Mouse (Mus musculus) neural tube, embryonic 15.5 days (tissue): ENCODE data around the gene Slc48a1. TPM values are rescaled to one million over a fixed set of nuclear protein-coding genes. Genes with fewer than 3 reads are reported as not detected.

ENCODE experiments used
- ATAC-seq: fragments of 200-750 bp; cut with Nextera tagmentation; 2 replicates; pipeline ENCODE4 v1.8.0; 2017; ENCODE audit warnings: mild to moderate bottlenecking, moderate TSS enrichment, moderate library complexity; ENCODE audit not compliant: low FRiP score
- H3K27ac ChIP-seq: fragments of 300-500 bp; sonication (generic); replicated peaks from 2 replicates; pipeline ENCODE4 v1.5.1; 2015; ENCODE audit warnings: mild to moderate bottlenecking, inconsistent platforms
- H3K27me3 ChIP-seq: fragments of 300-500 bp; sonication (generic); replicated peaks from 2 replicates; pipeline ENCODE4 v1.6.1; 2015; ENCODE audit warnings: inconsistent platforms
- H3K36me3 ChIP-seq: fragments of 300-500 bp; sonication (generic); 2 replicates; pipeline ENCODE4 v1.6.1; 2015; ENCODE audit warnings: inconsistent platforms
- H3K4me1 ChIP-seq: fragments of 300-500 bp; sonication (generic); 2 replicates; pipeline ENCODE4 v1.6.1; 2015; ENCODE audit warnings: inconsistent platforms
- H3K4me2 ChIP-seq: fragments of 300-500 bp; sonication (generic); 2 replicates; pipeline ENCODE4 v1.6.1; 2015; ENCODE audit warnings: inconsistent platforms, mild to moderate bottlenecking, moderate library complexity
- H3K4me3 ChIP-seq: fragments of 300-500 bp; sonication (generic); replicated peaks from 2 replicates; pipeline ENCODE4 v1.5.1; 2015; ENCODE audit warnings: mild to moderate bottlenecking, inconsistent platforms
- H3K9ac ChIP-seq: fragments of 300-500 bp; sonication (generic); replicated peaks from 2 replicates; pipeline ENCODE4 v1.6.1; 2015; ENCODE audit warnings: mild to moderate bottlenecking, inconsistent platforms
- H3K9me3 ChIP-seq: fragments of 300-500 bp; sonication (generic); replicated peaks from 2 replicates; pipeline ENCODE4 v1.6.1; 2016; ENCODE audit warnings: inconsistent platforms
- WGBS: fragments of 180-500 bp; shearing (Covaris S2); methylation state at CpG from one replicate; pipeline ENCODE4 v1.1.7; 2015; ENCODE audit warnings: mixed read lengths; 5-methylcytosine and 5-hydroxymethylcytosine counted together
- polyA plus RNA-seq: library from polyadenylated mRNA; unstranded; fragments of >200 nt; fragmentation: Nextera tagmentation; extraction: Ambion mirVana; gene quantifications from 2 replicates; pipeline ENCODE4 v1.2.1, GENCODE M21; 2015

The Slc48a1 gene
- polyA plus RNA-seq, 1 experiment from 2014 or later: 101 TPM

- H3K4me3 ChIP-seq: no peak overlapping the region
- no peak for ATAC-seq
- H3K27me3 ChIP-seq: no peaks in the 10 kb centered on the region
- H3K4me2 ChIP-seq: no peak overlapping the region
- no peaks in the 10 kb centered on the region for H3K9me3 ChIP-seq
- 83% methylated on average over 9 of the region's 9 CpGs for WGBS
- H3K9ac ChIP-seq: no peak overlapping the region
- peaks cover 48% of the 10 kb centered on the region for H3K4me1 ChIP-seq
- H3K27ac ChIP-seq: peak overlapping the region; percentile 65; the same call in 1 of the 2 replicates
- H3K36me3 ChIP-seq: peaks cover 36% of the 10 kb centered on the region
Measured at GRCm38 (mm10) chr15:97811307-97811706, 33.0 kb downstream of the Slc48a1 start.

GRCm38 (mm10) chr15:97812126-97812525 is 33.8 kb downstream of the Slc48a1 start:
- H3K27ac ChIP-seq: peak overlapping the region; percentile 65
- peak; percentile 42 for ATAC-seq
- 0 out of 2 replicates have a peak overlapping the region, but pooled peaks have one; percentile 10 for H3K9ac ChIP-seq
- H3K4me3 ChIP-seq: no peak overlapping the region
- 39% methylated on average over 6 of the region's 6 CpGs for WGBS
- no peaks in the 10 kb centered on the region for H3K9me3 ChIP-seq
- peaks cover 28% of the 10 kb centered on the region for H3K36me3 ChIP-seq
- peaks cover 48% of the 10 kb centered on the region for H3K4me1 ChIP-seq
- no peak overlapping the region for H3K4me2 ChIP-seq
- H3K27me3 ChIP-seq: no peaks in the 10 kb centered on the region

- 44% methylated on average over 7 of the region's 7 CpGs for WGBS
- no peak overlapping the region for H3K4me2 ChIP-seq
- no peak overlapping the region for H3K4me3 ChIP-seq
- no peak overlapping the region for H3K9ac ChIP-seq
- H3K9me3 ChIP-seq: no peaks in the 10 kb centered on the region
- H3K4me1 ChIP-seq: peaks cover 48% of the 10 kb centered on the region
- H3K27ac ChIP-seq: peak overlapping the region; percentile 65
- ATAC-seq: 0 out of 2 replicates have a peak, but pooled peaks have one; percentile 1
- H3K27me3 ChIP-seq: no peaks in the 10 kb centered on the region
- H3K36me3 ChIP-seq: peaks cover 21% of the 10 kb centered on the region
Measured at GRCm38 (mm10) chr15:97812875-97813274, 34.6 kb downstream of the Slc48a1 start.

- no peak for ATAC-seq
- Histone ChIP-seq H3K9ac (0 out of 2 replicates have a peak overlapping the region, but pooled peaks have one; percentile 14), H3K36me3 (peaks cover 14% of the 10 kb centered on the region), H3K4me3 (no peak overlapping the region), H3K27ac (peak overlapping the region; percentile 60; the same call in 1 of the 2 replicates), H3K4me1 (peaks cover 50% of the 10 kb centered on the region), H3K9me3 (no peaks in the 10 kb centered on the region), H3K27me3 (no peaks in the 10 kb centered on the region), H3K4me2 (no peak overlapping the region)
- WGBS: 59% methylated on average over 21 of the region's 21 CpGs
Measured at GRCm38 (mm10) chr15:97813452-97814204, 35.3 kb downstream of the Slc48a1 start.

GRCm38 (mm10) chr15:97814703-97815102 is 36.4 kb downstream of the Slc48a1 start:
- Histone ChIP-seq H3K4me2 (no peak overlapping the region), H3K9ac (no peak overlapping the region), H3K36me3 (peaks cover 6% of the 10 kb centered on the region), H3K27ac (no peak overlapping the region), H3K4me3 (no peak overlapping the region), H3K27me3 (no peaks in the 10 kb centered on the region), H3K4me1 (peaks cover 53% of the 10 kb centered on the region), H3K9me3 (no peaks in the 10 kb centered on the region)
- ATAC-seq: no peak
- 64% methylated on average over 5 of the region's 5 CpGs for WGBS

- Histone ChIP-seq H3K4me1 (peaks cover 54% of the 10 kb centered on the region), H3K36me3 (peaks cover 5% of the 10 kb centered on the region), H3K4me2 (no peak overlapping the region), H3K9me3 (no peaks in the 10 kb centered on the region), H3K27me3 (no peaks in the 10 kb centered on the region), H3K4me3 (no peak overlapping the region), H3K9ac (no peak overlapping the region), H3K27ac (no peak overlapping the region)
- no peak for ATAC-seq
- WGBS: 95% methylated on average over 4 of the region's 4 CpGs
Measured at GRCm38 (mm10) chr15:97815254-97815653, 36.9 kb downstream of the Slc48a1 start.

GRCm38 (mm10) chr15:97816199-97816994 is 38.1 kb downstream of the Slc48a1 start:
- ATAC-seq: no peak
- H3K27ac ChIP-seq: no peak overlapping the region
- H3K9ac ChIP-seq: no peak overlapping the region
- no peaks in the 10 kb centered on the region for H3K9me3 ChIP-seq
- H3K4me3 ChIP-seq: no peak overlapping the region
- H3K4me2 ChIP-seq: no peak overlapping the region
- peaks cover 52% of the 10 kb centered on the region for H3K4me1 ChIP-seq
- no peaks in the 10 kb centered on the region for H3K36me3 ChIP-seq
- no peaks in the 10 kb centered on the region for H3K27me3 ChIP-seq
- 90% methylated on average over 17 of the region's 17 CpGs for WGBS

GRCm38 (mm10) chr15:97819937-97820336 is 41.6 kb downstream of the Slc48a1 start:
- Histone ChIP-seq H3K4me1 (peaks cover 53% of the 10 kb centered on the region), H3K27me3 (no peaks in the 10 kb centered on the region), H3K36me3 (no peaks in the 10 kb centered on the region), H3K9me3 (no peaks in the 10 kb centered on the region), H3K4me3 (no peak overlapping the region), H3K27ac (0 out of 2 replicates have a peak overlapping the region, but pooled peaks have one; percentile 18), H3K4me2 (no peak overlapping the region), H3K9ac (no peak overlapping the region)
- ATAC-seq: no peak
- whole genome bisulfite sequencing: 83% methylated on average over 9 of the region's 9 CpGs

GRCm38 (mm10) chr15:97821321-97821982 is 43.1 kb downstream of the Slc48a1 start:
- H3K4me2 ChIP-seq: no peak overlapping the region
- no peaks in the 10 kb centered on the region for H3K27me3 ChIP-seq
- H3K9me3 ChIP-seq: no peaks in the 10 kb centered on the region
- H3K4me1 ChIP-seq: peaks cover 64% of the 10 kb centered on the region
- no peak for ATAC-seq
- WGBS: 63% methylated on average over 10 of the region's 10 CpGs
- no peak overlapping the region for H3K9ac ChIP-seq
- H3K4me3 ChIP-seq: no peak overlapping the region
- H3K27ac ChIP-seq: 0 out of 2 replicates have a peak overlapping the region, but pooled peaks have one; percentile 4
- H3K36me3 ChIP-seq: no peaks in the 10 kb centered on the region

GRCm38 (mm10) chr15:97821983-97822363 is 43.7 kb downstream of the Slc48a1 start:
- no peak for ATAC-seq
- 65% methylated on average over 6 of the region's 6 CpGs for WGBS
- no peaks in the 10 kb centered on the region for H3K36me3 ChIP-seq
- H3K9ac ChIP-seq: no peak overlapping the region
- H3K4me2 ChIP-seq: no peak overlapping the region
- H3K9me3 ChIP-seq: no peaks in the 10 kb centered on the region
- no peak overlapping the region for H3K4me3 ChIP-seq
- no peaks in the 10 kb centered on the region for H3K27me3 ChIP-seq
- peaks cover 69% of the 10 kb centered on the region for H3K4me1 ChIP-seq
- H3K27ac ChIP-seq: peak overlapping the region; percentile 4; the same call in 1 of the 2 replicates

- peaks cover 75% of the 10 kb centered on the region for H3K4me1 ChIP-seq
- no peak overlapping the region for H3K9ac ChIP-seq
- WGBS: 42% methylated on average over 11 of the region's 12 CpGs
- no peak overlapping the region for H3K4me3 ChIP-seq
- no peak overlapping the region for H3K27ac ChIP-seq
- no peaks in the 10 kb centered on the region for H3K9me3 ChIP-seq
- no peak overlapping the region for H3K4me2 ChIP-seq
- no peak for ATAC-seq
- no peaks in the 10 kb centered on the region for H3K27me3 ChIP-seq
- no peaks in the 10 kb centered on the region for H3K36me3 ChIP-seq
Measured at GRCm38 (mm10) chr15:97822545-97823228, 44.4 kb downstream of the Slc48a1 start.
